Mouse (Mus musculus): ENCODE measurements around the gene Zic5. TPM values are rescaled to one million over a fixed set of nuclear protein-coding genes. Genes with fewer than 3 reads are reported as not detected.

Zic5 gene
- polyA plus RNA-seq, 1 experiment, result 24.8 TPM

GRCm38 (mm10) chr14:122474891-122475556 lies 9.5 kb upstream of the Zic5 start, which contains the start of gene Zic2:
Gene Zic2, plus strand, starts transcription at chr14:122475435.
- Histone ChIP-seq H3K4me1 (ENCODE audit: control insufficient read depth, insufficient read depth, low read length) (no peaks in the 10 kb centered on the region), H3K36me3 (ENCODE audit: control insufficient read depth, insufficient read depth, low read length, poor library complexity, severe bottlenecking) (no peaks in the 10 kb centered on the region), H3K4me3 (ENCODE audit: low read depth, low read length) (peak within 1 kb of the TSS; percentile 81), H3K9ac (ENCODE audit: low read depth, poor library complexity, severe bottlenecking) (peak within 1 kb of the TSS; percentile 80), H3K27ac (ENCODE audit: insufficient read depth, low read length) (no peak within 1 kb of the TSS; the same call in 1 of the 2 replicates), H3K27me3 (ENCODE audit: control insufficient read depth, insufficient read depth, low read length, poor library complexity, severe bottlenecking) (peaks cover 29% of the 10 kb centered on the region), H3K9me3 (replicated peaks; ENCODE audit: control insufficient read depth, insufficient read depth, low read length, poor library complexity, severe bottlenecking) (no peaks in the 10 kb centered on the region)
- TF ChIP-seq POLR2A (IDR thresholded peaks at IDR 0.05; ENCODE audit: insufficient read depth, low read length) (no peak), CTCF (IDR thresholded peaks at IDR 0.05; ENCODE audit: low read depth, low read length) (no peak), EP300 (IDR thresholded peaks at IDR 0.05; ENCODE audit: insufficient read depth, low read depth, low read length) (0 out of 2 replicates have a peak, but pooled peaks have one; percentile 25)

- no peak; the same call in 1 of the 2 replicates for TF ChIP-seq EP300 (IDR thresholded peaks at IDR 0.05; ENCODE audit: insufficient read depth, low read depth, low read length)
- no peak for TF ChIP-seq POLR2A (IDR thresholded peaks at IDR 0.05; ENCODE audit: insufficient read depth, low read length)
- no peak for TF ChIP-seq CTCF (IDR thresholded peaks at IDR 0.05; ENCODE audit: low read depth, low read length)
- peak overlapping the region; percentile 80 for H3K9ac ChIP-seq (ENCODE audit: low read depth, poor library complexity, severe bottlenecking)
- H3K27me3 ChIP-seq (ENCODE audit: control insufficient read depth, insufficient read depth, low read length, poor library complexity, severe bottlenecking), result peaks cover 24% of the 10 kb centered on the region
- H3K36me3 ChIP-seq (ENCODE audit: control insufficient read depth, insufficient read depth, low read length, poor library complexity, severe bottlenecking), result no peaks in the 10 kb centered on the region
- no peak overlapping the region; the same call in 1 of the 2 replicates for H3K27ac ChIP-seq (ENCODE audit: insufficient read depth, low read length)
- no peaks in the 10 kb centered on the region for H3K9me3 ChIP-seq (replicated peaks; ENCODE audit: control insufficient read depth, insufficient read depth, low read length, poor library complexity, severe bottlenecking)
- no peaks in the 10 kb centered on the region for H3K4me1 ChIP-seq (ENCODE audit: control insufficient read depth, insufficient read depth, low read length)
- peak overlapping the region; percentile 81 for H3K4me3 ChIP-seq (ENCODE audit: low read depth, low read length)
Observed at GRCm38 (mm10) chr14:122474041-122474890, 8.8 kb upstream of the Zic5 start.

- no peaks in the 10 kb centered on the region for H3K36me3 ChIP-seq (ENCODE audit: control insufficient read depth, insufficient read depth, low read length, poor library complexity, severe bottlenecking)
- no peaks in the 10 kb centered on the region for H3K9me3 ChIP-seq (replicated peaks; ENCODE audit: control insufficient read depth, insufficient read depth, low read length, poor library complexity, severe bottlenecking)
- H3K4me1 ChIP-seq (ENCODE audit: control insufficient read depth, insufficient read depth, low read length), result no peaks in the 10 kb centered on the region
- no peak overlapping the region for H3K9ac ChIP-seq (ENCODE audit: low read depth, poor library complexity, severe bottlenecking)
- no peak for TF ChIP-seq EP300 (IDR thresholded peaks at IDR 0.05; ENCODE audit: insufficient read depth, low read depth, low read length)
- TF ChIP-seq CTCF (IDR thresholded peaks at IDR 0.05; ENCODE audit: low read depth, low read length), result no peak
- no peak for TF ChIP-seq POLR2A (IDR thresholded peaks at IDR 0.05; ENCODE audit: insufficient read depth, low read length)
- peaks cover 22% of the 10 kb centered on the region for H3K27me3 ChIP-seq (ENCODE audit: control insufficient read depth, insufficient read depth, low read length, poor library complexity, severe bottlenecking)
- H3K4me3 ChIP-seq (ENCODE audit: low read depth, low read length), result peak overlapping the region; percentile 67
- no peak overlapping the region for H3K27ac ChIP-seq (ENCODE audit: insufficient read depth, low read length)
Observed at GRCm38 (mm10) chr14:122473211-122473751, 7.8 kb upstream of the Zic5 start.

- H3K27me3 ChIP-seq (ENCODE audit: control insufficient read depth, insufficient read depth, low read length, poor library complexity, severe bottlenecking), result peaks cover 19% of the 10 kb centered on the region
- H3K9me3 ChIP-seq (replicated peaks; ENCODE audit: control insufficient read depth, insufficient read depth, low read length, poor library complexity, severe bottlenecking), result no peaks in the 10 kb centered on the region
- no peak overlapping the region for H3K27ac ChIP-seq (ENCODE audit: insufficient read depth, low read length)
- no peaks in the 10 kb centered on the region for H3K4me1 ChIP-seq (ENCODE audit: control insufficient read depth, insufficient read depth, low read length)
- H3K4me3 ChIP-seq (ENCODE audit: low read depth, low read length), result peak overlapping the region; percentile 27; the same call in 1 of the 2 replicates
- H3K9ac ChIP-seq (ENCODE audit: low read depth, poor library complexity, severe bottlenecking), result no peak overlapping the region
- no peaks in the 10 kb centered on the region for H3K36me3 ChIP-seq (ENCODE audit: control insufficient read depth, insufficient read depth, low read length, poor library complexity, severe bottlenecking)
- TF ChIP-seq POLR2A (IDR thresholded peaks at IDR 0.05; ENCODE audit: insufficient read depth, low read length) (no peak), CTCF (IDR thresholded peaks at IDR 0.05; ENCODE audit: low read depth, low read length) (no peak), EP300 (IDR thresholded peaks at IDR 0.05; ENCODE audit: insufficient read depth, low read depth, low read length) (no peak)
Observed at GRCm38 (mm10) chr14:122472647-122473046, 7.2 kb upstream of the Zic5 start.

- Histone ChIP-seq H3K27ac (ENCODE audit: insufficient read depth, low read length) (no peak overlapping the region), H3K27me3 (ENCODE audit: control insufficient read depth, insufficient read depth, low read length, poor library complexity, severe bottlenecking) (peaks cover 14% of the 10 kb centered on the region), H3K9ac (ENCODE audit: low read depth, poor library complexity, severe bottlenecking) (no peak overlapping the region), H3K9me3 (replicated peaks; ENCODE audit: control insufficient read depth, insufficient read depth, low read length, poor library complexity, severe bottlenecking) (no peaks in the 10 kb centered on the region), H3K4me3 (ENCODE audit: low read depth, low read length) (no peak overlapping the region), H3K36me3 (ENCODE audit: control insufficient read depth, insufficient read depth, low read length, poor library complexity, severe bottlenecking) (no peaks in the 10 kb centered on the region), H3K4me1 (ENCODE audit: control insufficient read depth, insufficient read depth, low read length) (no peaks in the 10 kb centered on the region)
- no peak for TF ChIP-seq POLR2A (IDR thresholded peaks at IDR 0.05; ENCODE audit: insufficient read depth, low read length)
- no peak for TF ChIP-seq CTCF (IDR thresholded peaks at IDR 0.05; ENCODE audit: low read depth, low read length)
- TF ChIP-seq EP300 (IDR thresholded peaks at IDR 0.05; ENCODE audit: insufficient read depth, low read depth, low read length), result no peak
Observed at GRCm38 (mm10) chr14:122472161-122472560, 6.7 kb upstream of the Zic5 start.
